Mouse (Mus musculus): ENCODE results near the gene Gm26558.

The Gm26558 gene

DNA sequence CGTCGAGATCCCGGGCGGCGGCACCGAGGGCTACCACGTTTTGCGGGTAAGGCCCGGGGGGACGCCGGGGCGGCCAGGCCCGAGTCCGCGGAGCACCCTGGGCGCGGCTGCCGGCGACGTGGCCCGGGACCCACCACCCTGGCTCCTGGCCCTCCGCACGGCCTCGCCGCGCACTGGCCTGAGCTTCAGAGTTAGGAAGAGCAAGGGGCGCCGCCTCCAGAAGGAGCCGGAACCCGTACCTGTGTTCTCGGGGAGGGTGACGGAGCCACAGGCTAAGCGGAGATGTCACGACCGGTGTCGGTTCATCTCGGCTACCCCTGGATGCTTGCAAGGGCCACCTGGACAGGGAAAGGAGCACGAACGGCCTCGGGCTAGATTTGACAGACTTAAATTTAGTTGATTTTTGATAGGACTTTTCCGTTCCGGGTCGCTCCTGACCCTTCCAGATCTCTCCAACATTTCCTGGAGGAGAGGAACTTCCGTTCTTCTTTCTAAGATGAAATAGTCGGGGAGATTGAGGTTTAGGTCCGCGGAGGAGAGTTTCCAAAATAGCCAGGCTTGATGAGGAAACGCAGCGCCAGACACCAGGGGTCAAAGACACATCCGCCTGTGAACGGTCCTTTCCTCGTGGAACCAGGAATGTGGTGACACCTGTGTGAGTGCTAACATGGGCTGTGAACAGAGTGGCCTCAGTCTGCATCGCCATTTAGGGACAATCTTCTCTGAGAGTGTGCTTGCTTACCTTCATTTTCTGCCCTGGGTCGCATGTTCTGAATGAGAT, at the start of gene Gm26558:
Gm26558 (minus strand) TSS at position 394 of the 781 bp plus-strand sequence.
- CTCF ChIA-PET: no interaction called here

DNA sequence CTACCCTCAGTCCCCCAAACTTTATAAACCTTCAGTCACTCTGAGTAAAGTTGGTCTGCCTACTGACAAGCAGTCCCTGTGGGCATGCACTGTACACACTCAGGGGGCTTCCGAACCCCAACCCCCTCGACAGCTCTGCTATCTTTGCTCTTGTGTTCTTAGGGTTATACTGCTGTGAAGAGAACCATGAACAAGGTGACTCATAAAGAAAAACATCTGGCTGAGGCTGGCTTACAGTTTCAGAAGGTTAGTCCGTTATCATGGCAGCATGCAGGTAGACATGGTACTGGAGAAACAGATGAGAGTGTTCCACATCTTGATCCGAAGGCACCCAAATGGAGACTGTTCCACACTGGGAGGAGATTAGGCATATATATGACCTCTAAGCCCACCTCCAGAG, 49.0 kb upstream of the Gm26558 start:
- CTCF ChIA-PET: interaction anchor here (0.6 kb wide), 1 partner anchor 374 kb away, joined by 3 read pairs; no protein-coding TSS in a partner anchor

DNA sequence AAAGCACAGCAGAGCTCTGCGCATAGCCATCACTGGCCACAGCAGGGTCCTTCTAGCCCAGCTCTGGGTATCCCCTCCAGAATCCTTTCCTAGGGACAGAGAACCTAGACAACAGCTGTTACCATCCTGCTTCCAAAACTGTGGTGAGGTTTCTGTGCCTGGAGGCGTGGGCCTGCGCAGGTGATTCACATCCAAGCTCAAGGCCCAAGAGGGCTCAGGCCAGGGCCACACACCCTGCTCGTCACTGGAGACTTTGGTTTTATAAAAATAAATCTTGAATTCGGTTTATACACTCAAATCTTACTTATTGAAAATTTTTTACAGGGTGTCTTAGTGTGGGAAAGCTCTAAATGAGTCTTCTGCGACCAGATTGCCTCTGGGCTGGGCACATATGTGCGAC, 48.3 kb upstream of the Gm26558 start:
- CTCF ChIA-PET: no interaction called here

DNA sequence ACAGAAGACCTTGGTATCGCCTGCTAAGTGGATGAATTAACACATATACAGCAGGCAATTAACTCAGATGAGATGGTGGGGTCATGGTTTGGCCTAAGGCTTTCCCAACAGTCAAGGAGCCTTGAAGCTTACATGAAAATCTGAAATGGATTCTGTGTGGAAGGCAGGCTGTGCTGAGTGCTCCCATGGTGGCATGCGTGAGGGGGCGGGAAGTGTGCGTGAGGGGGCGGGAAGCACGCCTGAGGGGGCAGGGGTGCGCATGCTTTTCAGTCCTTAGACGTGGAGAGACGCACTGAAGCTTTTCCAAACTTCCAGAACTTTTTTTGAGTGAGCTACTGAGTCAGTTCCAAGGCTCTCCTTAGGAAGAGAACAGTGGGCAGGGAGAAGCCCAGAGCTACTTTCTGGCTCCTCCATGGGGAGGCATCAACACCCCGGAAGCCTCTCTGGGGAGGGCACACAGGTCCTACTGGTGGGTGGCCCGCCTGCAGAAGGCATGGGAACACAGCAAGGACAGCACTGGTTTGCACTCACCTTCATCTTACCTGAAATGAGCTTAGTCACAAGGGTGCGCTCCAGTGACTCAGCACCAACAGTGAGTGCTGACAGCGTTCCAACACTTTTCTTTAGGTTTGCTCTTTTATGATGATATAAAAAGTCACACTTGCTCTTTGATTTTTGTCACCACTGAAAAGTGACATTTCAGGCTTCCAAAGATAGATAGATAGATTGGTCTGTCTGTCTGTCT, 47.2 kb upstream of the Gm26558 start:
- CTCF ChIA-PET: interaction anchor here (0.6 to 0.7 kb wide), 2 partner anchors 69 to 442 kb away, joined by 3 to 6 read pairs; no protein-coding TSS in a partner anchor

DNA sequence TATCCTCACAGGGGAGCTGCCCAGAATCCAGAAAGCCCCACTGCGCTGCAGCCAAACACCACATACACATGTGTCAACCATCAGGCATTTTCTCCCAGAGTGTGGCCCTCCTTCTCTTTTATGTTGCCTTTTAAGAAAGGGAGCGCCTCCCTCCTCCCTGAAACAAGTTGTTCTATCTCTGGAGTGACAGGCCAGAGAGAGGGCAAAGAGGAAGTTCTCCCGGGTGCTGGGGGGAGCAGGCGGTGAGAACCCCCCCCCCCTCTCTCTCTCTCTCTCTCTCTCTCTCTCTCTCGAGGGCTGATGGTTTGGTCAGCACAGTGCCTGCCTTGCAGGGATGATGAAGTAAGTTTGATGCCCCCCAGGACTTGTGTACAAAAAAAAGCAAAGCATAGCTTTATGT, 40.5 kb upstream of the Gm26558 start:
- CTCF ChIA-PET: interaction anchor here (0.6 to 0.7 kb wide), 2 partner anchors 67 to 581 kb away, joined by 3 to 4 read pairs; no protein-coding TSS in a partner anchor

DNA sequence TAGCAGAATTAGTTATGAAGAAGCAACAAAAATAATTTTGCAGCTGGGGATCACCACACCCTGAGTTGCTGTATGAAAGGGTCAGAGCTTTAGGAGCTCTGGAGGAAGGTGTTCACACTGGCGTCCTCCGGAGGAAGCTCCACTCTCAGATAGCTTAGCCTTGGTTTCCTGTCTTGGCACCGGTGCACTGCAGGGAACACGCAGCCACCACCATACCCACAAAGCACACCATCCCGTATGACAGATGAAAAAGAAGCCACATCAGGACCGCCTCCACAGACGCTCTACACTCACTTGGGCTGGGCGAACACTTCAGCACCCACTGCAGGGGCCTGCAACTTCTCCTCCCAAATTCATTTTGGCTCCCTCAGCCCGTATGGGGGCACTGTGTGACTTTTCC, 39.7 kb upstream of the Gm26558 start:
- CTCF ChIA-PET: interaction anchor here (0.6 kb wide), 1 partner anchor 425 kb away, joined by 10 read pairs; no protein-coding TSS in a partner anchor

DNA sequence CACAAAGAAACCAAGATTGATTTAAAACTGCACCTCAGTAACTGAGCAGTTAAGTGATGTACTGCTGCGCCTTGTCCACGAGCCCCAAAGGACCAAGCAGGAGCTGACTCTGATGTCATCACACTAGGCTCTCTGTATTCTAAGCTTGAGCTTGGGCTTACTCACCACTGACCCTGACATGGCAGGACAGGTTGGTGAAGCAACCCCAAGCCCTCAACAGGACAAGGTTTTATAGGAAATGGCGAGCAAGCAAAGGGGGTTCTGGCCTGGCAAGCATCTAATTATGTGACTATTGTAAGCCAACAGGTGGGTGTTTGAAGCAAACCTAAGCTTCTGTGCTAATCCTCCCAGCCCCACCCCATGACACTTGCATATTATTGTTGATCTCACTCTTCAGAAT, 38.9 kb upstream of the Gm26558 start:
- CTCF ChIA-PET: no interaction called here

DNA sequence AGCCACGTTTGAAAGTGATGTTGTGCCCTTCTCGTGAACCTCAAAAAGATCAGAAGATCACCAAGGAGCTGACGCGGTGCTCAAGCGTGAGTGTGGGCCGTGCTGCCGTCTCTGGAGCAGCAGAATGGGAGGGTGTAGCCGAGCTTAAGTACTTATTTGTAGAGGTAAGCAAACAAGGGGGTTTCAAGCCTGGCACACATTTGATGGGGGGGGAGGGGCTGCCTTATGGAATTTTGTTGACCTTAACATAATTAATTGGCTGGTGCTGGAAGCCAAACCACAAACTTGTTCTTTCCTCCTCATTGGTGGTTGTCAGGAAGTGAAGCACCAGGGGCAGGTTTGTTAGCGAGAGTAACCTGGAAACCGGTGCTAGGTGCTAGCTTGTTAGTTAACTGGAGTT, 33.8 kb upstream of the Gm26558 start:
- CTCF ChIA-PET: interaction anchor here (0.6 kb wide), 1 partner anchor 116 kb away, joined by 19 read pairs; no protein-coding TSS in a partner anchor

DNA sequence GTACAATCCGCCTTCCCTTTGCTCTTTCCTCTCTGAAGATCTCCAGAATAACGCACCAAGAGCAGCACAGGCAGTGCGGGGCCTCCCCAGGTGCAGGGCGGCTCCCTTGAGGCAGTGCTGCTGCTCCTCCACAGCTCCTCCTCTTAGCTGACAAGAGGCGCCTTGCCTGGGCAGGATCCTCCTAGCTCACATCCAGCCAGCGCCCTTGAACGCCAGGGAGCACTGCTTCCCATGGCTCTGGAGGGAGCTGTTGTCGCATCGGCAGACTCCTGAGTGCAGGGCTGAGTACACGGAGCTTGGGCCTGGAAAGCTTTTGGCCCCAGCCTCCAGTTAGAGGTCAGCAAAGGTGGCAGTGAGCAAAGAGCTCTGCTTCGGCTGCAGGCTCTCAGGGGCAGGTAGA, 28.3 kb upstream of the Gm26558 start:
- CTCF ChIA-PET: no interaction called here

DNA sequence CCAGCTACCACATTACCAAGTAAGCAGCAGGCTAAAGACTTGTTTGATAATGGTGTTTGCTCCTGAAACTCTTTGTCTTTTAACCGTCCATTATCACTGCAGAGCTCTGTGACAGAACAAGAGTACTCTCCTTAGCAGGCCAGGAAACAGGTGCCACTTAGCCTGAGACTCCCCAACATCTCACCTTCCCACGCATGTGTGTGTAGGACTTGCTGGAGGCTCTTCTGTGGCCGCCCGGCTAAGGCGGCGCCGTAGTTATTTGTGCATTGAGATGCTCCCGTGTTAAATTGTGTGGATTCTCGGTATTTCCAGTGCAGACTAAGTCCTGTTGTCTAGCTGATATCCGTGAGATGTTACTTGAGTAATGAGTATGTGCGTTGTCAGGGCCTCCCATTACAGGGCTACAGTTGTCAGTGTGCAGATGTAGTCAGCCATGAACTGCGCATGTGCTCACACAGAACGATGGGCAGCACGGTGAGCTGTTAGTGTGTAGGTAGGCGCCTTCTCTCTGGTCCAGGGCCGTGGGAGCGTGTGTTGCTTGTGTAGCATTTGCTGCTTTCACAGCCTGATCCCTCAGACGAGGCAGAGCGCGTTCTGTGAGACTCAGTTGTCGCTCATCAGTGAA, 26.7 kb upstream of the Gm26558 start:
- CTCF ChIA-PET: interaction anchor here (0.5 kb wide), 1 partner anchor 136 kb away, joined by 8 read pairs; no protein-coding TSS in a partner anchor

DNA sequence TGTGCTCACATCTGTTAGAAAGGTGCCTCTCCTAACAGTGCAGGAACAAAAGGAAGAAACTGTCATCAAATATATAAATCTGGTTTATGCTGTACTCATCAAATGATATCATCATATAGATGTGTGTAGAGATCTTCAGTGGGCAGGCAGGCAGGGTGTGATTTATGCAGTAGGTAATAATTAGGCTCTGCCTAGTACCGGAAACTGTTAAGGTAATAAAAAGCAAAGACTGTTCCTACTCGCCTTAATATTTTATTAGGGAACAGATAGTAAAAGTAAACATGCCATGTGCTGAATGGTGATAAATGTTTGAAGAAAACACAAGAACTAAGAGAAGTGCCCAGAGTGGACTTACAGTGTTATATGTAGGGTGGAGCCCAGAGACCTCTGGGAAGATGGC, 20.4 kb upstream of the Gm26558 start:
- CTCF ChIA-PET: no interaction called here

DNA sequence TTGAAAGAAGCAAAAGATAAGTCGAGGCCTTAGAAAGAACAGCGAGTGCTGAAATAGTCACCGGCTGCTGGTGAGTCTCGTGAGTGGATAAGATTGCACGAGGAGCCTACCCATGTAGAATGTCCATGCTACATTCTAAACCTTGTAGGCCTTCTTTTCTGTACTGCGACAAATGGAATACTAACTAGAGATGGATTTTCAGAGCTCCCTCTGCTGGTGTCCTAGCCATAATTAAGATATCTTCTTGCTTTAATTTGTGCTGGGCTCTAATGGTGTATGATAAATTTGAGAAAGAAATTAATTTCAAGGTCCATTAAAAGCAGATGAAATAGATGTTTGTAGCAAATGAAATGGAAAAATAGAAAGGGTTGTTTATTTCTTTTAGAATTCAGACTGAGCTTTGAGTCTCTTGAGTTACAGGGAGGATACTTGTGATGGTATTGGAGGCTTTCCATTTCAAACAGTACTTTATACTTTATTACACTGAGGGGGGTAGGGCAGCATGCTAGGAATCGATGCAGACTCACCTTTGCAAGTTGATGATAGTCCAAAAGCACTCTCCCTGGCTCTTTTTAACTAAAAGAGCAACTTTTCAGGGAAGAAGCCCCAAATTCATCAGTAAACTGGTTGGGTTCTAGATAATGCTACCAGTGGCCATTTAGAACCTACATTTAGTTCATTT, 11.7 kb upstream of the Gm26558 start:
- CTCF ChIA-PET: no interaction called here

DNA sequence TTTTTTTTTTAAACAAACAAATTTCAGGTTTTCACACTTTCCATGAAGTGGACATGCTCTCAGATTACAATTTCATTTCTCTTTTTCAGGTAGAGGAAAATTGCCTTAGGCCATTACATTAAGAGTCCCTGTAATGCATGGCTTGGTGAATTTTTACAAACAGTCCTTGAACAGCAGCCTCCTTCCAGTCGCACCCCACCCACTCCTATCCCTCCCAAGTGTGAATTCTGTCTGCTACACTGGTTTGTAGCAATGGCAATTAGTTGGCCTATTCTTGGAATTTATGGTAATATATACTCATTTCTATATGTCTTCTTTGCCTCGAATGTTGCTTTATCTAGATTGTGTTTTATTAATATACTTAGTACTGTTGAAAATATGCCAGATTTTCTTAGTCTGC, 10.6 kb upstream of the Gm26558 start:
- CTCF ChIA-PET: interaction anchor here (0.6 kb wide), 2 partner anchors 188 to 605 kb away, joined by 3 to 5 read pairs; no protein-coding TSS in a partner anchor

DNA sequence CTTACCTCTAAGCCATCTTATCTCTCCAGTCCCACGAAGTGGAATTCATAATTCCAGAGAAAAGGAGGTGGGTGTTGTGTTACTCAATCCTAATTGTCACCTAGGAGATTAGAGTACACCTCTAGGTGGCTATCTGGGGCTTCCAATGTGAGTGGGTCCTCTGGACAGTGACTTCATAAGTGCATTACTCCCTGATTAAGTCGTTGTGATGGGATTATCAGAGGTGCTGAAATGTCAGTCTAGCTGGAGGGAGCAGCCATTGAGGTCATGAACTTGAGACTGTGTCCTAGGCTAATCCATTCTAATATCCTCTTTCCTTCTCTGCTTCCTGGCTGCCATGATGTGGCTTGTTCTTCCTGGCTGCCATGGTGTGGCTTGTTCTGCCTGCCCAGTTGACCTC, 8.0 kb upstream of the Gm26558 start:
- CTCF ChIA-PET: interaction anchor here (0.6 kb wide), 1 partner anchor 749 kb away, joined by 3 read pairs; no protein-coding TSS in a partner anchor

DNA sequence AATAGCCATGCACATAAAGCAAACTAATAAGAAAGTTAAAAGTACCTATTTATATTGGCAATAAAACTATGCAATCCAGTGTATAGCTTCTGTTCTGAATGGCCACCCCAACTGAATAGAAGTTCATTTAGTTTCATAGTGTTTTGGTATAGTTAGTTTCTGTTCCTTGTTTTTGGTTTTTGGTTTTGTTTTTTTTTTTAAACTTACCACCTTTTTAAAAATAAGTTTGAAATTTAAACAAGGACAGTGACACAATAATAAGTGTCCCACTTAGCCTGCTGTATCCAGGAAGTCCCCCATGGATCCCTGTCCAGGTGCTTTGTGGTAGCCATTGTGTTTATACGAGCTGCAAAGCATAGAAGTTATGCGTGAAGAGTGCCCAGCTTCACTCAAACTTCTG, 7.3 kb upstream of the Gm26558 start:
- CTCF ChIA-PET: interaction anchor here (0.7 kb wide), 1 partner anchor 85 kb away, joined by 4 read pairs; no protein-coding TSS in a partner anchor

DNA sequence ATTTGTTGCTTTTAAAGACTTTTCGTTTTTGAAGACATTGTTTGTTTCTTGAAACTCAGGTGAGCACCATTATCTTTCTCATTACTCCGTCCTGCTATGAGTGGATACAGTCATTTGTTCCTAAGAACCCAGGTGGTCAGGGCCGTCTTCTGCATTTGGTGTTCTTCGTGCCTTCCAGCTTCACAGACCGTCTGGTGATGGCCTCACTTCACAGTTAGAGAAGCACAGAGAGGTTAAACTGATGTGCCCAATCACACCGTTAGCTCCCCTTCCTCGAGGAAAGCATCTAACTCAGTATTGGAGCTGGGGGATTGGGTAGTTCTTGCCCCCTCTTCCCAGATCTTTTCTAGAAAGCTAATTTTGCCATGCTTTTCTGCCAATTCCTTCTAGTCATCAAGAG, 5.1 kb upstream of the Gm26558 start:
- CTCF ChIA-PET: interaction anchor here (0.7 kb wide), 1 partner anchor 12 kb away, joined by 8 read pairs; no protein-coding TSS in a partner anchor

DNA sequence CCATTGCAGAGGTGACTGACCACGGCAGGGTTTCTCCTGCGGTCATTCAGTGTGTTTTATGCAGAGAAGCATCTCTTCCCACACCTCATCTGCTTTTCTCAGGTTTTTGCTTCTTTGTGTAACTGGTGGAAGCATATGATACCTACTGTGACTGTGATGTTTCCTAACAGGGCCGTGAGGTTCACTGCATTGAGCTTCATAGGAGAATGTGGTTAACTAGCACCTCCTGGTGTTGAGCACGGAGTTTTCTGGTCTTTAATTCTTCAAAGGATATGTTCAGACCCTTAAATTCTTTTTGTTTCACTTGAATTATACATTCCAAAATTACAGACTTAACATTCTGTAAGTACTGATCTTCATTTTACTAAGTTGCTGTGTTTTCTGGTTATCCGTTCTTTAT, 1.9 kb upstream of the Gm26558 start:
- CTCF ChIA-PET: no interaction called here

DNA sequence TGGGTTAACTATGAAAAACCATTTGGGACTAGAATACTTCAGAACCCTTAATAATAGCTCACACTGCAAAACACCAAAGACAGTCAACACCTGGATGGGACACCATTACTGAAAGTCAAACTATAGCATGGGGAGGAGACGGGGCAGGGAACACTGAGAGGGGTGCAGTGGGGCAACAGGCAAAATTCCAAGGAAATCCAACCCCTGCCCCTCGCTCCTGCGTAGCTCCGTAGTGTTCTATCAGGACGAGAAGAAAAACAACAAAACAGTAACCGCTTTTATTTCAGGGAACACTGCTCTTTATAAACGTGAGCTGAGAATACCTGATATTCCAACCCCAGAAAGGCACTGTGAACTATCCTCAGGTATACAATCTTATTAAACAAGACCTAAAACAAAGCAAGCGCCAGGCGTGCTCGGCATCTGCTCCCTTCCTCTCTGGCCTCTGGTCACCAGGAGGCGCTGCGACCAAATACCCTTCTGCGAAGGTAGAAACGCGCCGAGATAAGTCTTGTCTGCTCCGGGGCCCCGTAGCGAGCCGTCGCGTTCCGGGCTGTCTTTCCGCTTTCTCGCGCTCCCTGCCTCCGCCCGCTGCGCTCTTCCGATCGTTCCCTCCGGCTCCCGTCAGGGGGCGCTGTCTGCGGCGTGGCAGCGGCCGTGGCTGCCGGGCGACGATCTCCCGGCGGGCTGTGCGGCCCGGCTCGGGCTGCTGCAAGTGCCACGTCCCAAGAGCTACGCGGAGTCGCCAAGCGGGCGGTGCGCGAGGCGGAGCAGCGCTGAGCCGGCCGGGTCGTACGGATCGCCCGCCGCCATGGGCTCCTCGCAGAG, 807 bp downstream of the Gm26558 start, which contains the start of gene Gorasp2:
Gorasp2 (plus strand) TSS at position 690 of the 828 bp plus-strand sequence.
- CTCF ChIA-PET: interaction anchor here (0.6 to 1.1 kb wide), 2 partner anchors 9 to 309 kb away, joined by 3 read pairs; no protein-coding TSS in a partner anchor

DNA sequence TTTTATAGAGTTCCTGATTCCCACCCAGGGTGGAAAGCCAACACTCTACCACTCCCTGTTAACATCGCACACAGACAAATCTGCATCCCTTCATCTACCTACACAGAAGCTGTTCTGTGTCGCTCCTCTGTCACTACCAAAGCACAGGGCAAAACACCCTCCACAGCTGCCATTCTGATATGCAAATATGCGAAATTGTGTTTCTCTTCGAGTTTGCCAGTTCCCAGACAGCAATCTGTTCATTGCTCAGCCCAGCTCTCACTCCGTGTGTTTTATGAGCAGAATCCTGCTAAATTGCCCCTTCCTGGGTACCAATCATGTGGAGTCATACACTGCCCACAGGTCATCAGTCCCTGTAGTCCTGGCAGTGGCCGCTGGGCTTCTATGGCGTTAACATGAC, 4.8 kb downstream of the Gm26558 start:
- CTCF ChIA-PET: no interaction called here

DNA sequence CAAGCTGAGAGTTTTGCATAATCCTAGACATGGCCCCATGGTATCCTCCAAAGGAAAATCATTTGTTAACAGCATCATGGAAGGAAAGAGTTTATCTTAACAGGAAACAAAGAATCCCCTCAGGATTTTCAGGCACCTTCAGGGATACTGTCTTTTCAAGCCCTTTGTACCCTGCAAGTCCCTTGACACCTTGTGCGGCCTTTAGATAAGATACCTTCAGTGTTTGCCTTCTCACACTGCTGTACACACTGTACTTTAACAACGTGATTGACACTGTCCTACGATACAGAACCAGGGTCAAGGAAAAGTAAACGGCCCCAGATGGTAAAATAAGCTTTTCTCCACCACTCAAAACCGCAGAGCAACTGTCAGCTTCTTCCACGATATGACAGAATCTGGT, 10.1 kb downstream of the Gm26558 start:
- CTCF ChIA-PET: interaction anchor here (1.0 kb wide), 1 partner anchor 8 kb away, joined by 3 read pairs; no protein-coding TSS in a partner anchor
